Mouse (Mus musculus) testis, postnatal 14 days (tissue): ENCODE results near the gene G6pc3.

Experiments
- DNase-seq: peaks from one replicate; pipeline ENCODE4 v3.0.0; 2021; ENCODE audit warnings: low spot score

Gene G6pc3

DNA sequence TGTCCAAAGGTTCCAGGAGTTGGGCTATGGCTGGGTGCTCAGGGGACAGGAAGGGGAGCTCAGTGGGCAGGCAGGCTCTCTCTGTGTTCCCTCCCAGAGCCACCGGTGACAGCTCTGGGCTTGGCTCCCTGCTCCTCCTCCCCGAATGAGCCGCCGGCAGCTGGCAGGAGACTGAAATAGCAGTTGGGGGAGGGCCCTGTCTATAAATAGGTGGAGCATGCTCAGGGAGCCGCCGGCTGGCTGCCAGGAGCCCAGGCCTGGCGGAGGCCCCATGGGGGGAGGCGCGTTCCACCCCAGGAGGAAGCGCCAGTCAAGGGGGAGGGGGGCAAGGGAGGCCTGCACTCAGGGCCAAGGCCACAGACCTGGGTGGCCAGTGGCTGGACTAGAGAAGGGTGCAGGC, 29.4 kb downstream of the G6pc3 start:
- DNase-seq: peak; percentile 90

DNA sequence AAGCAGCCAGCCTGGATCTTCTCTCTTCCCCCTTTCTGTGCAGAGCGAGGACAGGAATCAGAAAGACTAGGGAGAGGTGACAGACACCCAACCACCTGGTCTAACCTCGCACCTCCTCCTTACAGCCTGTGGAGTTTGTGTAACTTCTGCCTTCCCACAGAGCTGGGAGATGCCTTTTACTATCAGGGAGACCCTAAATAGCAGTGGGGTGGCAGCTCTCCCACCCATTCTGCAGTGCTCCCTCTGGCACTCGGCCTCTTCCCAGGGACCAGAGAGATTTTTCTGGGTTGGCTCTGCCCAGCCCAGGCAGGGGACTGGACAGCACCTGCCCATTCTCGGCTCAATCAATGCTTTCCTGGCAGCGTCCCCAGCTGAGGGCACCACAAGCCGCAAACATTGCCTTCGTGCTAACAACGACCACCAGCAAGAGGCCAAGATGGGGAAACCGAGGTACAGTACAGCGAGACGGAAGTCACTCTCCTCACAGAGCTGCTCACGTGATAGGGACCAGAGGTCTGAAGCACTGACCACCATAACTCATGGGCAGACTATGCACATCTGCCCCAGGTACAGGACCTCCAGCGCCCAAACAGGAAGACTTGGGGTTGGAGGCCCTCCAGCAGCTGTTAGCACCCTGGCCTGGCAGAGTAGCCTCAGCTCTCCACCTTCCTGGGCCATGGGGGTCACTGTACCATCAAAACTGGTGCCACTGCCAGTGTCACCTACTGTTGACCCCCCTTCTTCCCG, 30.0 kb downstream of the G6pc3 start:
- no peak for DNase-seq

GRCm38 (mm10) chr11:102219994-102220346, 30.6 kb downstream of the G6pc3 start:
- DNase-seq: no peak

- no peak for DNase-seq
Measured at GRCm38 (mm10) chr11:102220451-102220850, 31.0 kb downstream of the G6pc3 start.

GRCm38 (mm10) chr11:102221243-102221953, 32.0 kb downstream of the G6pc3 start:
- DNase-seq: no peak

DNA sequence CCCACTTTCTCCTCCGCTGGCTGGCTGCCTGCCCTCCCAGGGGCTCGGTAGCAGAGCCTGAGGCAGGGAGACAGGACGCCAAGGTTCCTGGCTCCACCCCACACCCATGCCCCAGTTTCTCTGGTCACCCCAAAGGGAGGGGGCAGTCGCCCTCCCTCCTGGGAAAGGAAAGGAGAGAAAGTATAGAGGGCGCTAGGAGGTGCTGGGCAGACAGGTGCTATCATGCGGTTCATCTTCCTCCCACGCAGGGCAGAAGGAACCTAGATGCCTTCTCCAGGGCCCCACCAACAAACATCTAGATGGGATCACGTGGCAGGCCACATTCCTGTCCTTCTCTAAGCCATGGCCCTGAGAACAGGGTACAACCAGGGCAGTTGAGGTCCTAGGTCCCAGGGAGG, 32.5 kb downstream of the G6pc3 start:
- no peak for DNase-seq

GRCm38 (mm10) chr11:102223166-102223565, 33.7 kb downstream of the G6pc3 start:
- DNase-seq: no peak

- no peak for DNase-seq
Measured at GRCm38 (mm10) chr11:102224686-102225085, 35.3 kb downstream of the G6pc3 start.

GRCm38 (mm10) chr11:102225221-102225620, 35.8 kb downstream of the G6pc3 start:
- DNase-seq: no peak

GRCm38 (mm10) chr11:102226067-102226978, 36.9 kb downstream of the G6pc3 start:
- DNase-seq: no peak

GRCm38 (mm10) chr11:102227270-102228190, 38.1 kb downstream of the G6pc3 start:
- no peak for DNase-seq

DNA sequence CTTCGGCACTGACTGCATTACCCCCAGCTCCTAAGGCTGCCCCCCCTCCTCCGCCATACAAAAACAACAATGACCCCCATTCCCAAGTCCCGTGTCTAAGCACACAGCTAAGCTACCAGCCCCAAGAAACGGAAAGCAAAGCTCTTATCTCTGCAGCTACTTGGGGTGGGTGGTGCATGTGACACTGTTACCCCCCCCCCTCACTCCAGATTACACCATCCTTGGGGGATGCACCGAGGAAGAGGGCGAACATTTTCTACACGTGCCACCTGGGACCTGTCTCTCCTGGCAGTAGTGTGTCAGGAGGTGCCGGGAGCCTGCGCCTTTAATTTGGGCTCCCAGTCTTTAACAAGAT, 38.7 kb downstream of the G6pc3 start:
- DNase-seq: no peak

- no peak for DNase-seq
Measured at GRCm38 (mm10) chr11:102228646-102229268, 39.3 kb downstream of the G6pc3 start.

- no peak for DNase-seq
Measured at GRCm38 (mm10) chr11:102229331-102229953, 40.0 kb downstream of the G6pc3 start.

DNA sequence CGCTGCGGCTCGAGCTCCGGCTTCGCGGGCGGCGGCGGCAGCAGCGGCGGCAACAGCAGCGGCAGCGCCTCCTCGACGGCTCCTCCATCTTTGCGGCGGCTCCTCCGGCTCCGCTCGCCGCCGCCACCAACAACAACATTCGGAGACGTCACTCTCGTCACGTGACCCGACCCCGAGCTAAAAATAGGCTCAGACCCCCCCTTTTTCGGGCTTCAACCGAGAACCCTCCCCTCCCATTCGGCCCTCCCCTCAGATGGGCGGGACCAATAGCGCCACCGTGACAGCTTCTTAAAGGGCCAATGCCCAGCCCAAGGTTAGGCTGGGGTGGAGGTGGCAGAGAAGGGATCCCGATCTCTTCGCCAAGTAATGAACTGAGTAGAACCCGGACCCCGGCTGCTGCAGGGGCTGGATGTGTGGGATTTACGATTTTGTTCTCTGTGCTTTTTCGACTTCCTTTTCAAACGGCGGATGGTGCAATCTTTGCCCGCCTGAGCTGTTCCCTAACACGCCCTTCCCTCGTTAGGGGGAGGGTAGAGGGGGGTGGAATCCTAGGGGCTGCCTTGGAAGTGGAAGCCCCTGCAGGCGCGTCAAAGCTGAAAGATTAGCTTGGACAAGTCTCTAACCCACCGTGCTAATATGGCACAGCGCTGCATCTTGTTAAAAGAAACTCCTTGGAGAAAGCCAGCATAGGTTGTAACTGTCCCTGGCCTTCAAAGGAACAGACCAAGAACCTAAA, 40.8 kb downstream of the G6pc3 start, which contains the start of gene Hdac5:
TSS of gene Hdac5 (minus strand) at position 161 of the 736 bp plus-strand sequence.
- DNase-seq: peak; percentile 96

DNA sequence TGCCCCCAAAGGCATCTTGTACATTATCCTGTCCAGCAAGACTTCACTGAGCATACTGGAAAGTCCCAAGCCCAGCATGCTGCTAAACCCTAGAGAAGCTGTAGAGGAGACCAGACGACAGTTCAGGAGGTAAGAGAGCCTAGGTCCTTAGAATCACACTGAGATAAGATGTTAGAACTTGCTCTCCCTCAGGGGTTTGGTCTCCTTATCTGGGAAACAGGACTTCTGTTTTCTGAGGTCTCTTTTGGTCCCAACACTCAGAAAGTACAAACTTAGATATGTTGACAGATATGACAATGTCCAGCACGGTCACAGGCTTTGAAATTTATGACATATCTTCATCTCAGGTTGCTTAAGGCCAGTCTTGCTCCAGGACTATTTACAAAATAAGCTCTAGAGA, 46.6 kb downstream of the G6pc3 start:
- no peak for DNase-seq

GRCm38 (mm10) chr11:102240636-102241035, 51.2 kb downstream of the G6pc3 start:
- DNase-seq: no peak

- DNase-seq: no peak
Measured at GRCm38 (mm10) chr11:102241246-102241645, 51.8 kb downstream of the G6pc3 start.

DNA sequence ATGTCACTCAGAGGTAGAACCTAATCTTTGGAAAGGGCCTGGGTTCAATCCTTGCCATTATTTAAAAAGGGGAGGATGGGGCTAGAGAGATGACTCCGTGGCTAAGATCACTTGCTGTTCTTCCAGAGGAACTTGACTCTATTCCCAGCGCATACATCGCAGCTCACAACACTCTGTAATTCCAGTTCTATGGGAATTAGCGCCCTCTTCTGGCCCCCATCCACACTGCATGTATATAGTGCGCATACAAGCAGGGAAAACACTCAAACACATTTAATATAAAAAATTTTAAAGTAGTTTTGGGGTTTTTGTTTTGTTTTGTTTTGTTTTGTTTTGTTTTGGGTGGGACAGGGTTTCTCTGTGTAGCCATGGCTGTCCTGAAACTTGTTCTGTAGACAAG, 52.5 kb downstream of the G6pc3 start:
- DNase-seq: no peak
